Mouse (Mus musculus) limb, embryonic 11.5 days (tissue): Measurements from ENCODE around the gene Shank2. TPM values are rescaled to one million over a fixed set of nuclear protein-coding genes. Genes with fewer than 3 reads are reported as not detected.

Experiments
- ATAC-seq: fragments of 200-750 bp; cut with Nextera tagmentation; 2 replicates; pipeline ENCODE4 v1.8.0; 2017; ENCODE audit warnings: low read depth; ENCODE audit not compliant: insufficient number of reproducible peaks, low FRiP score, low TSS enrichment
- DNase-seq: peaks from one replicate; pipeline ENCODE4 v3.0.0-alpha.2; 2015; ENCODE audit warnings: low spot score
- H3K27ac ChIP-seq: fragments of 300-500 bp; sonication (generic); replicated peaks from 2 replicates; pipeline ENCODE4 v1.5.1; 2014; ENCODE audit warnings: low read depth, mild to moderate bottlenecking, low read length
- H3K27me3 ChIP-seq: fragments of 300-500 bp; sonication (generic); 2 replicates; pipeline ENCODE4 v1.6.1; 2014; ENCODE audit warnings: mild to moderate bottlenecking, low read length, mixed read lengths; ENCODE audit not compliant: control insufficient read depth, insufficient read depth
- H3K36me3 ChIP-seq: fragments of 300-500 bp; sonication (generic); 2 replicates; pipeline ENCODE4 v1.6.1; 2014; ENCODE audit warnings: mild to moderate bottlenecking, low read length, moderate library complexity, mixed read lengths; ENCODE audit not compliant: control insufficient read depth, insufficient read depth
- H3K4me1 ChIP-seq: fragments of 300-500 bp; sonication (generic); 2 replicates; pipeline ENCODE4 v1.6.1; 2014; ENCODE audit warnings: low read length, mixed read lengths; ENCODE audit not compliant: control insufficient read depth, insufficient read depth
- H3K4me2 ChIP-seq: fragments of 300-500 bp; sonication (generic); 2 replicates; pipeline ENCODE4 v1.6.1; 2014; ENCODE audit warnings: low read depth, mild to moderate bottlenecking, moderate library complexity; ENCODE audit not compliant: severe bottlenecking
- H3K4me3 ChIP-seq: fragments of 300-500 bp; sonication (generic); 2 replicates; pipeline ENCODE4 v1.5.1; 2014; ENCODE audit warnings: low read depth, low read length
- H3K9ac ChIP-seq: fragments of 300-500 bp; sonication (generic); 2 replicates; pipeline ENCODE4 v1.6.1; 2014; ENCODE audit warnings: mild to moderate bottlenecking, low read length
- H3K9me3 ChIP-seq: fragments of 300-500 bp; sonication (generic); 2 replicates; pipeline ENCODE4 v1.6.1; 2016; ENCODE audit warnings: low read length; ENCODE audit not compliant: control insufficient read depth
- WGBS: fragments of 180-500 bp; shearing (Covaris S2); extraction: QIAGEN DNeasy Blood & Tissue Kit; methylation state at CpG from one replicate; pipeline ENCODE4 v1.1.7; 2014; 5-methylcytosine and 5-hydroxymethylcytosine counted together
- polyA plus RNA-seq: library from polyadenylated mRNA; unstranded; fragments of >200 nt; fragmentation: Nextera tagmentation; extraction: Ambion mirVana; gene quantifications from 2 replicates; pipeline ENCODE4 v1.2.1, GENCODE M21; 2014

Gene Shank2
- polyA plus RNA-seq, 1 experiment from 2014 or later, result 0.68 TPM

- WGBS, result 79% methylated on average over 4 of the region's 4 CpGs
Measured at GRCm38 (mm10) chr7:144235523-144235922, 233.8 kb downstream of the Shank2 start.

GRCm38 (mm10) chr7:144236802-144237201, 235.1 kb downstream of the Shank2 start:
- H3K4me3 ChIP-seq, result no peak overlapping the region
- WGBS, result 53% methylated on average over 13 of the region's 13 CpGs
- no peak for DNase-seq
- H3K4me2 ChIP-seq, result no peak overlapping the region
- no peak for ATAC-seq
- H3K9me3 ChIP-seq, result no peaks in the 10 kb centered on the region
- no peaks in the 10 kb centered on the region for H3K27me3 ChIP-seq
- no peaks in the 10 kb centered on the region for H3K36me3 ChIP-seq
- H3K9ac ChIP-seq, result no peak overlapping the region
- H3K4me1 ChIP-seq, result 0 out of 2 replicates have a peak, but pooled peaks cover 2% of the 10 kb centered on the region
- no peak overlapping the region for H3K27ac ChIP-seq

More at GRCm38 (mm10) chr7:144235523-144235922, 233.8 kb downstream of the Shank2 start:
- H3K27ac ChIP-seq, result no peak overlapping the region
- no peak overlapping the region for H3K4me3 ChIP-seq
- DNase-seq, result no peak
- no peak overlapping the region for H3K9ac ChIP-seq
- ATAC-seq, result no peak
- 0 out of 2 replicates have a peak, but pooled peaks cover 2% of the 10 kb centered on the region for H3K4me1 ChIP-seq
- H3K36me3 ChIP-seq, result no peaks in the 10 kb centered on the region
- no peak overlapping the region for H3K4me2 ChIP-seq
- H3K9me3 ChIP-seq, result no peaks in the 10 kb centered on the region
- no peaks in the 10 kb centered on the region for H3K27me3 ChIP-seq

GRCm38 (mm10) chr7:144238409-144238808, 236.7 kb downstream of the Shank2 start:
- 31% methylated on average over 12 of the region's 12 CpGs for whole genome bisulfite sequencing
- H3K27me3 ChIP-seq, result no peaks in the 10 kb centered on the region
- H3K9ac ChIP-seq, result no peak overlapping the region
- no peaks in the 10 kb centered on the region for H3K9me3 ChIP-seq
- H3K36me3 ChIP-seq, result no peaks in the 10 kb centered on the region
- no peak overlapping the region for H3K27ac ChIP-seq
- peak; percentile 61 for DNase-seq
- no peak overlapping the region for H3K4me2 ChIP-seq
- H3K4me1 ChIP-seq, result 0 out of 2 replicates have a peak, but pooled peaks cover 2% of the 10 kb centered on the region
- no peak overlapping the region for H3K4me3 ChIP-seq
- ATAC-seq, result no peak

GRCm38 (mm10) chr7:144238992-144239391, 237.3 kb downstream of the Shank2 start:
- Histone ChIP-seq H3K4me2 (no peak overlapping the region), H3K4me3 (no peak overlapping the region), H3K9ac (no peak overlapping the region), H3K36me3 (no peaks in the 10 kb centered on the region), H3K4me1 (0 out of 2 replicates have a peak, but pooled peaks cover 2% of the 10 kb centered on the region), H3K27me3 (no peaks in the 10 kb centered on the region), H3K27ac (no peak overlapping the region), H3K9me3 (no peaks in the 10 kb centered on the region)
- ATAC-seq (no peak), DNase-seq (peak; percentile 21)
- WGBS, result 56% methylated on average over 12 of the region's 12 CpGs

GRCm38 (mm10) chr7:144239571-144240370, 238.0 kb downstream of the Shank2 start:
- DNase-seq, result no peak
- ATAC-seq, result no peak
- Histone ChIP-seq H3K4me3 (no peak overlapping the region), H3K9me3 (no peaks in the 10 kb centered on the region), H3K9ac (no peak overlapping the region), H3K36me3 (no peaks in the 10 kb centered on the region), H3K27me3 (no peaks in the 10 kb centered on the region), H3K27ac (no peak overlapping the region), H3K4me2 (no peak overlapping the region), H3K4me1 (0 out of 2 replicates have a peak, but pooled peaks cover 2% of the 10 kb centered on the region)
- 41% methylated on average over 6 of the region's 6 CpGs for WGBS

- H3K4me2 ChIP-seq, result no peak overlapping the region
- no peaks in the 10 kb centered on the region for H3K36me3 ChIP-seq
- no peak for ATAC-seq
- no peak overlapping the region for H3K27ac ChIP-seq
- no peak overlapping the region for H3K9ac ChIP-seq
- 78% methylated on average over 4 of the region's 4 CpGs for WGBS
- DNase-seq, result no peak
- H3K4me3 ChIP-seq, result no peak overlapping the region
- no peaks in the 10 kb centered on the region for H3K27me3 ChIP-seq
- 0 out of 2 replicates have a peak, but pooled peaks cover 2% of the 10 kb centered on the region for H3K4me1 ChIP-seq
- H3K9me3 ChIP-seq, result no peaks in the 10 kb centered on the region
Measured at GRCm38 (mm10) chr7:144240736-144241343, 239.1 kb downstream of the Shank2 start.

GRCm38 (mm10) chr7:144244203-144244602, 242.5 kb downstream of the Shank2 start:
- H3K4me1 ChIP-seq, result no peaks in the 10 kb centered on the region
- DNase-seq (no peak), ATAC-seq (no peak)
- no peaks in the 10 kb centered on the region for H3K36me3 ChIP-seq
- no peak overlapping the region for H3K4me2 ChIP-seq
- H3K4me3 ChIP-seq, result no peak overlapping the region
- H3K9ac ChIP-seq, result no peak overlapping the region
- no peaks in the 10 kb centered on the region for H3K27me3 ChIP-seq
- no peak overlapping the region for H3K27ac ChIP-seq
- H3K9me3 ChIP-seq, result no peaks in the 10 kb centered on the region
- 86% methylated on average over 6 of the region's 6 CpGs for WGBS

- 83% methylated on average over 3 of the region's 3 CpGs for WGBS
Measured at GRCm38 (mm10) chr7:144246271-144246670, 244.5 kb downstream of the Shank2 start.

More at GRCm38 (mm10) chr7:144246271-144246670, 244.5 kb downstream of the Shank2 start:
- H3K4me3 ChIP-seq, result no peak overlapping the region
- no peaks in the 10 kb centered on the region for H3K36me3 ChIP-seq
- no peak overlapping the region for H3K4me2 ChIP-seq
- no peaks in the 10 kb centered on the region for H3K4me1 ChIP-seq
- DNase-seq (no peak), ATAC-seq (no peak)
- no peak overlapping the region for H3K9ac ChIP-seq
- no peak overlapping the region for H3K27ac ChIP-seq
- H3K9me3 ChIP-seq, result no peaks in the 10 kb centered on the region
- no peaks in the 10 kb centered on the region for H3K27me3 ChIP-seq
